Mouse (Mus musculus) right cerebral cortex, postnatal 10 days (tissue): ENCODE results near the gene Tmbim1.

ENCODE experiments used
- DNase-seq, 2 experiments: peaks; one replicate each; pipeline ENCODE4 v3.0.0; 2021; ENCODE audit warnings: low spot score in 2 of 2

Gene Tmbim1

GRCm38 (mm10) chr1:74295456-74296171 lies 9.8 kb downstream of the Tmbim1 start:
- peak; percentile 90 to 93 for DNase-seq

GRCm38 (mm10) chr1:74294733-74295455 lies 10.5 kb downstream of the Tmbim1 start:
- no peak for DNase-seq

DNA sequence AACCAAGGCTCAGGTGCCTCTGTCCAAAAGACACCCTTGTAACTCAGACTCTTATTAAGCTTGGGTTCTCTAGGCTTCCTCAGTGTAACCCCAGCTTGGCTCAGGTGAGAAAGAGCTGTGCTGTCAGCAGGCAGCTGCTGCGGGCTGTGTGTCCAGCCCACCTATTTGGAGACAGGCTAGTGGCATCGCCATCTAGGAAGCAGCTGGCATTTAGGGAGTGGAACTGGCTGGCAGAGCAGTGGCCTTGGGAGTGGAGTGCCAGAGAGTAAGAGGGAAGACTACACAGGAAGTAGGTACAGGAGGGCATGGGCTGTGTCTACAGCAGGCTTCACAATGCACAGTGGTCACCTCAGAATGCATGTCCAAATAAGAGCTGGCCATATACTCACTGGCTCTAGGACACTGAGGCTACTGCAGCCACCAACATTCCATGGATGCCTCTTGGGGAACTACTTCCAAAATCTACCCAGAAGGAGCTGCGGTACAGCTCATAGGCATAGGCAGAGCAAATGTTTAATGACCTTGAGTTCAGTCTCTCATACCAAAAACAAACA lies 11.3 kb downstream of the Tmbim1 start:
- DNase-seq: no peak

- no peak for DNase-seq
Observed at GRCm38 (mm10) chr1:74293306-74293960, 12.0 kb downstream of the Tmbim1 start.

- DNase-seq: no peak
Observed at GRCm38 (mm10) chr1:74292331-74293020, 12.9 kb downstream of the Tmbim1 start.

- DNase-seq: no peak
Observed at GRCm38 (mm10) chr1:74290141-74290540, 15.3 kb downstream of the Tmbim1 start.

DNA sequence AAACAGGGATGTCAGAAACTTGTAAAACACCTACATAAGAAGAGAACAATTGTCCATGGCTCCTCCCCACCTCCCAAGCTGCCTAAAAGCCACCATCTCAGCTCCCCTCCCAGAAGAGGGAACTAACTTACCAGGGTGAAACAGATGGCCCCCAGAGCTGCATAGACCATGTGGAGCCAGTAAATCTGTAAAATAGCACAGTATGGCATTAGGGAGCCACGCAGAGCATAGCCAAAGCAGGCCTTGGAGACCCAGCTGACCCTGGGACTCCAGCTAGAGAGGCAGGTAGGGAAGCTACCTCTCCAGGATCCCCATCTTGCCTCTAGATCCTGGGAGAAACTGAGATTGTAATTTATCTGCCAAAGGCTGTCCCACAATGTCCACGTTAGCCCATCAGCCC lies 15.7 kb downstream of the Tmbim1 start:
- DNase-seq: no peak

DNA sequence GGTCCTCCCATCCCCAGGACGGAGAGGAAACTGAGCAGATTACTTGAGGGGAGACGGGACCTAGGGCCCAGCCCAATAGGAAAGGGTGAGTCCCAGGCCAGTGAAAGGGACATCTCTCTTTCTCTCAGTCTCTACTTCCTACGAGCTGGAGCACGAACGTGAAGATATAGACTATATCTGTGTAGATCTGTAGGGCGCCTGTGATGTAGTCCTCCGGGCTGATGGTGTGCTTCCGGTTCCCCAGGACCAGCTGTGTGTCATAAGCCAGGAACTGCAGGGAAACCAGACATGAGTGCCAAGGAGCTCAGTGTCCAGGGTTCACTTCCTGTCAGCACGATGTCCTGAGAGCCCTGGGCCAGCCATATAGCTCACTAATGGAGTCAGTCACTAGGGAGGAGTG lies 16.2 kb downstream of the Tmbim1 start:
- no peak for DNase-seq

- no peak for DNase-seq
Observed at GRCm38 (mm10) chr1:74288327-74288726, 17.1 kb downstream of the Tmbim1 start.

DNA sequence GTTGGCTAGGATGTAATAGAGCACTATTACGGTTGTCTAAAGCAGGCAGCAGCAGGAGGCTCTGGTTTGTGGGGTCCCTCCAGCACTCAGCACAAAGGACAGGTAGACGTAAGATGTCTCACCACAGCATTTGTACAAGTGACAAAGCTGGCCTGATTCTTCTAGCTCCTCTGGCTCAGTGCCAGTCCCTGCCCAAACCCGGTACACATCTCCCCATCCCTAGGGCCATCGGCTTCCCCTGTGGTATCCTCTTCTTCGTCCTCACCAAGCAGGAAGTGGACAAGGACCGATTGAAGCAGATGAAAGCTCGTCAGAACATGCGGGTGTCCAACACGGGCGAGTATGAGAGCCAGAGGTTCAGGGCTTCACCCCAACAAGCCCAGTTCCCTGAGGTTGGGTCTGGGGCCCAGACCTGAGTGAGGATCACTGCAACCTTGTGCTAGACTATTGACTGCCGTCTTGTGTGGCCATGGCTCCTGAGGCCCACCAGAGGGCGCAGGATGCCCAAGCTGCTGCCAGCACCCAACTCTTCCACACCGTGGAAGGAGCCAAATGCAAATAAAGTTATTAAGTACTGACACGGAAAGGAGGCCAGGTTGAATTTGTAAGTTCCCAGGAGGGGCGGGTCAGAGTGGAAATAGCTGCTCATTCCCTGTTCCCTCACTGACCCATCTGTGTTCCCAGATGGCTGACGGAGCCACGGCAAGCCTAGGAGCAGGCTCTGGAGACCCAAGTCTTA lies 18.4 kb downstream of the Tmbim1 start:
- DNase-seq: peak in 1 of 2 experiments; percentile 62

GRCm38 (mm10) chr1:74285212-74286010 lies 20.0 kb downstream of the Tmbim1 start:
- no peak for DNase-seq

- peak; percentile 100 for DNase-seq
Observed at GRCm38 (mm10) chr1:74284543-74285160, 20.8 kb downstream of the Tmbim1 start, which contains the start of the genes Aamp and Pnkd. Gene Aamp (minus strand): TSS chr1:74284738. Gene Pnkd (plus strand): TSS chr1:74284930.

GRCm38 (mm10) chr1:74283686-74284463 lies 21.5 kb downstream of the Tmbim1 start:
- peak; percentile 77 to 83 for DNase-seq

DNA sequence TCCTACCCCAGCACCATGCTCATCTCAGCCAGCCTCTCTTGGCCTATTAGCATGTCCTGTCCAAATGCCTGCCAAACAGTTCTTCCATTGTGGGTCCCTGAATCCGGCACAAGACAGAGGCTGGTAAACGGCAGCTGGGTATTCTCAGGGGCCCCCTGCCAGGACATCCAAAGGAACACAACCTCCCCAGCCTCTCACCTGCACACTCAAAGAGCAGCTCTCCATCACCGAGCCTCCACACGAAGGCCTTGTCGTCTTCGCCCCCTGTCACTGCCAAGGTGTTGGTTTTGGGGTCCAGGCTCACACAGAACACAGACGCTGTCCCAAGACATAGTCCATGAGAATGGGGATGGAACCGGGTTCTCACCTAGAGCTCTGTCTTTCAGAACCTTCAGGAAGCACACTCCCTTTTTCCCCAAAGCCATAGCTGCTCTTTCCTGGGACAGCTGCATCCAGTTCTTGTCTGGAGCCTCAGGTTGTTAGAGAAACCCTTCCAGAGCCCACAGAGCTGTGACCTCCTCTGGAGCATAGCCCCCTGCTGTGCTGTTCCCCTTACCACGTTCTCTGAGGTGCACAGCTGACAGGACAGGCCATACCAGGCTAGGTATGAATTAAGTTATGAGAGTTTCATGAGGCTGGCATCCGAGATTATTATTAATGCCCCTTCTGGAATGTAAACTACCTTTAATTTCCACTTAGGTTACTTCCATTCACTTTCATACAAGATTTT lies 22.4 kb downstream of the Tmbim1 start:
- DNase-seq: no peak

- DNase-seq: no peak
Observed at GRCm38 (mm10) chr1:74281886-74282285, 23.5 kb downstream of the Tmbim1 start.

DNA sequence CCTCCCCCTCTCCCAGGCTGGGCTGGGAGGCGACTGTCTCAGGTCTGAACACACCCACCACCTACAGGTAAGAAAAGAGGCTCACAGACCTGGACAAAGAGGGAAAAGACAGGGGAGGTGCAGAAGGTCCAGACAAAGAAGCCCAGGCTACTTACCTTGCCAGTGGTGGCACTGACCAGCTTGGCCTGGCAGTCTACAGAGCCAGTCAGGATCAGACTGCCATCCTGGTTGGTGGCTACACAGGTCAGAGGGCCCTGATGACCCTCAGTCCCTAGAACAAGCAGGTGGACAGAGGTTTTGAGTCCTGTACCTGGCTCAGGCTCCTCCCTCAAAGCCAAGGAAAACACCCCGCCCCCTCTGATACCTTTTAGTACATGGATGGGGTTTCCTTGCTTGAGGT lies 24.1 kb downstream of the Tmbim1 start:
- no peak for DNase-seq

DNA sequence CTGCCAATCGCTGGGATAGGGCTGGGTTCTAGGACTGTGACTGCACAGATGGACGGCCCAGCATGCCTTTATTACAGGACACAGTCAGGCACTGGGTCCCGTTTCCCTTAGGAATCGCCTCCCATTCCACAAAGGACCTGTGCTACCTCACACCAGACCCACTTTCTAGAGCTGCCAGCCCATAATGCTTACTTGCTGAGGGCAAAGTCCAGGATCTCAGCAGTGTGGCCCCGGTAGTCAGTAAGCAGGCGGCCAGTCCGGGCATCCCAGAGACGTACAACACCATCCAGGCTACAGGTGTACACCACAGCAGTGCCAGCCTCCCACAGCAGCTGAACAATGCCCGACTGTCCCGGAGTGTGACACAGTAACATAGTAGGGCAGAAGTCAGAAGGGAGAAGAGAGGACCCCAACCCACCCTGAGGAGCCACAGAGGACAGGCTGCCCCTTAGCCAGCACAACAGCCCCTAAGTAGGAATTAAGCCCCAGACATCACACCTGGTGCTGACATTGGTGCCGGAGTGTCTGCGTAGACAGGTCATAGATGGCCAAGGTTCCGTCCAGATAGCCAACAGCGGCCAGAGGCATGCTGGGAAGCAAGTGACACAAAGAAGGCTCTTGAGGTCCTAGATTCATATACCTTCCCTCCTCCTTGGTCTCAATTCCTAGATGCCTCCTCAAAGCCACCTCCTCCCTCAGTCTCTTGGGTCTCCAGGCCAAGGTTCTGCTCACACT lies 24.7 kb downstream of the Tmbim1 start:
- DNase-seq: no peak

GRCm38 (mm10) chr1:74278988-74279387 lies 26.4 kb downstream of the Tmbim1 start:
- no peak for DNase-seq
